In genomic region chr17:56372109-56372508, GRCm38 (mm10) we compare ENCODE assay signal across 16 mouse cellular contexts. TPM values are rescaled to one million over a fixed set of nuclear protein-coding genes. Genes with fewer than 3 reads are reported as not detected.
A peak's percentile ranks its signal among the peaks of the same experiment; 100 is the strongest.
DNase-seq lines count a peak whose midpoint lies in the region; TF ChIP-seq lines count a peak whose summit lies in the region.
"Had no signal": no experiment of that assay in that cellular context is flagged by ENCODE, and none has a peak within 500 bp of the region (broad histone marks: within the 10 kb centered on the region; RNA-seq: fewer than 3 reads in every experiment).

No protein-coding gene starts in this region.

- H3K79me2 ChIP-seq in myocyte (ENCODE audit: control insufficient read depth, insufficient read depth), result no peaks in the 10 kb centered on the region

- no peak overlapping the region for H3K4me3 ChIP-seq in gastrocnemius, adult 2 months
- no peak overlapping the region for H3K4me3 ChIP-seq in left cerebral cortex, adult 2 months
- no peak overlapping the region for H3K4me3 ChIP-seq in myocyte
- H3K4me3 ChIP-seq: limb, embryonic 13.5 days; midbrain, embryonic 13.5 days had no signal

- H3K27me3 ChIP-seq in myocyte (ENCODE audit: control insufficient read depth, insufficient read depth, insufficient read length), result no peaks in the 10 kb centered on the region
- H3K27me3 ChIP-seq: limb, embryonic 13.5 days; midbrain, embryonic 13.5 days had no signal

- intact Hi-C loops in gastrocnemius, adult 2 months (cut with DNase I), result no loop called here
- intact Hi-C loops in left cerebral cortex, adult 2 months (cut with DNase I), result no loop called here
- intact Hi-C loops in left cerebral cortex, postnatal 36 days (cut with DNase I), result no loop called here
- intact Hi-C loops in left cerebral cortex, postnatal 10 days (cut with DNase I), result no loop called here

- no peak for TF ChIP-seq CTCF in gastrocnemius, adult 2 months (IDR thresholded peaks at IDR 0.05)
- peak; percentile 36 for TF ChIP-seq CTCF in left cerebral cortex, adult 2 months (IDR thresholded peaks at IDR 0.05)

- no peak overlapping the region for H3K4me2 ChIP-seq in myocyte (ENCODE audit: low read depth)
- H3K4me2 ChIP-seq: limb, embryonic 13.5 days; midbrain, embryonic 13.5 days had no signal

- TF ChIP-seq POLR2A in myocyte (IDR thresholded peaks at IDR 0.05; ENCODE audit: insufficient read length, low read depth), result no peak

- no peaks in the 10 kb centered on the region for H3K36me3 ChIP-seq in myocyte (ENCODE audit: control insufficient read depth, insufficient read depth)

- peak overlapping the region; percentile 40; the same call in 1 of the 2 replicates for H3K27ac ChIP-seq in gastrocnemius, adult 2 months
- peak overlapping the region; percentile 92 for H3K27ac ChIP-seq in left cerebral cortex, adult 2 months
- H3K27ac ChIP-seq: limb, embryonic 13.5 days; midbrain, embryonic 13.5 days had no signal

- DNase-seq in gastrocnemius, adult 2 months, result no peak
- DNase-seq in gastrocnemius, adult 8-10 months (ENCODE audit: low spot score in 2 of 2), result no peak
- DNase-seq in left cerebral cortex, adult 2 months (ENCODE audit: extremely low spot score in 1 of 2, low spot score in 2 of 2), result no peak
- no peak for DNase-seq in left cerebral cortex, postnatal 36 days (ENCODE audit: low spot score in 2 of 2)
- DNase-seq in ES-CJ7 (ENCODE audit: low read depth, low spot score), result peak; percentile 34
- DNase-seq in left cerebral cortex, postnatal 10 days (ENCODE audit: extremely low spot score in 1 of 2, low spot score in 2 of 2), result no peak
- DNase-seq in adrenal gland, postnatal 36 days, result no peak
- DNase-seq: B cell, adult 2 months; cerebellum, postnatal 36 days; forebrain, postnatal 0 days; kidney, postnatal 36 days; right cerebral cortex, postnatal 25 days; thymus, postnatal 36 days had no signal

- no peak overlapping the region for H3ac ChIP-seq in myocyte (ENCODE audit: control insufficient read depth, insufficient read length)

TF ChIP-seq in myocyte, 11 proteins besides CTCF, POLR2A, EP300 and RAD21:
- TF ChIP-seq USF1 (IDR thresholded peaks at IDR 0.05; ENCODE audit: low read depth) (no peak), TCF12 (IDR thresholded peaks at IDR 0.05; ENCODE audit: insufficient read depth, poor library complexity, severe bottlenecking) (no peak), MYOD1 (IDR thresholded peaks at IDR 0.05; ENCODE audit: control insufficient read depth in 1 of 3, insufficient read length in 2 of 3, low read depth in 2 of 3) (peak; percentile 31 to 98 (median 83)), REST (IDR thresholded peaks at IDR 0.05; ENCODE audit: insufficient read depth, insufficient read length) (no peak), POLR2AphosphoS2 (IDR thresholded peaks at IDR 0.05; ENCODE audit: insufficient read length, low read depth) (no peak), CEBPB (IDR thresholded peaks at IDR 0.05; ENCODE audit: insufficient read depth, poor library complexity, severe bottlenecking) (no peak), TCF3 (IDR thresholded peaks at IDR 0.05; ENCODE audit: insufficient read length, low read depth) (no peak), E2F4 (IDR thresholded peaks at IDR 0.05; ENCODE audit: insufficient read depth) (no peak), SRF (IDR thresholded peaks at IDR 0.05; ENCODE audit: control insufficient read depth, insufficient read length, low read depth) (no peak), MAX (IDR thresholded peaks at IDR 0.05; ENCODE audit: low read depth) (no peak), MYOG (IDR thresholded peaks at IDR 0.05; ENCODE audit: control insufficient read depth in 1 of 3, insufficient read depth in 1 of 3, insufficient read length in 2 of 3, low read depth in 2 of 3) (peak in 2 of 3 experiments; percentile 5 to 45)
TF ChIP-seq in myocyte: peak in this region for 2.

RNA-seq across cellular contexts. Expression of gene Kdm4b, which starts 46.2 kb away (rescaled TPM):
- 10 to 100 TPM; 25.6 to 27.3 TPM for total RNA-seq in gastrocnemius, adult 2 months (2021)
- total RNA-seq in gastrocnemius, adult 8-10 months (2022), result 10 to 100 TPM; 22.2 to 26.4 (median 22.8) TPM
- 10 to 100 TPM; 66.2 to 71.8 TPM for total RNA-seq in left cerebral cortex, adult 2 months (2021)
- total RNA-seq in left cerebral cortex, postnatal 36 days (2021), result 10 to 100 TPM; 64.4 to 78.3 TPM
- polyA plus RNA-seq in myocyte (2012; fragmentation: generic; extraction: Trizol), result 31.3 TPM
- total RNA-seq in left cerebral cortex, postnatal 10 days (2021), result 10 to 100 TPM; 82.9 to 83.5 TPM
- 10 to 100 TPM; 38.1 to 39.9 TPM for total RNA-seq in adrenal gland, postnatal 36 days (2021)
